Mouse (Mus musculus) hindbrain, embryonic 16.5 days (tissue): ENCODE measurements at regions not wholly inside any gene's neighbourhood (a gene's known extent, or its start where the extent isn't known, plus 50 kb on each side); places are given as distances from the start of the nearest gene placed in this dataset.

Experiments
- ATAC-seq: fragments of 200-750 bp; cut with Nextera tagmentation; 2 replicates; pipeline ENCODE4 v1.8.0; 2017; ENCODE audit warnings: moderate TSS enrichment, moderate library complexity
- H3K27ac ChIP-seq: fragments of 300-500 bp; sonication (generic); 2 replicates; pipeline ENCODE4 v1.5.1; 2014; ENCODE audit warnings: low read depth, mild to moderate bottlenecking, control low read depth, low read length, moderate library complexity
- H3K27me3 ChIP-seq: fragments of 300-500 bp; sonication (generic); replicated peaks from 2 replicates; pipeline ENCODE4 v1.6.1; 2014; ENCODE audit warnings: low read length; ENCODE audit not compliant: control insufficient read depth, insufficient read depth
- H3K36me3 ChIP-seq: fragments of 300-500 bp; sonication (generic); 2 replicates; pipeline ENCODE4 v1.6.1; 2014; ENCODE audit warnings: mild to moderate bottlenecking, low read length, moderate library complexity, mixed read lengths; ENCODE audit not compliant: control insufficient read depth, insufficient read depth
- H3K4me1 ChIP-seq: fragments of 300-500 bp; sonication (generic); 2 replicates; pipeline ENCODE4 v1.6.1; 2014; ENCODE audit warnings: low read depth, low read length; ENCODE audit not compliant: control insufficient read depth, insufficient read depth
- H3K4me2 ChIP-seq: fragments of 300-500 bp; sonication (generic); 2 replicates; pipeline ENCODE4 v1.6.1; 2014; ENCODE audit warnings: mild to moderate bottlenecking, low read length, control low read depth, moderate library complexity
- H3K4me3 ChIP-seq: fragments of 300-500 bp; sonication (generic); 2 replicates; pipeline ENCODE4 v1.5.1; 2014; ENCODE audit warnings: mild to moderate bottlenecking, low read length, control low read depth, moderate library complexity
- H3K9ac ChIP-seq: fragments of 300-500 bp; sonication (generic); 2 replicates; pipeline ENCODE4 v1.6.1; 2014; ENCODE audit warnings: low read depth, mild to moderate bottlenecking, control low read depth, low read length, moderate library complexity
- H3K9me3 ChIP-seq: fragments of 300-500 bp; sonication (generic); 2 replicates; pipeline ENCODE4 v1.6.1; 2014; ENCODE audit warnings: mild to moderate bottlenecking, low read length, moderate library complexity; ENCODE audit not compliant: control insufficient read depth
- WGBS: fragments of 180-500 bp; shearing (Covaris S2); extraction: QIAGEN DNeasy Blood & Tissue Kit; methylation state at CpG from one replicate; pipeline ENCODE4 v1.1.7; 2014; 5-methylcytosine and 5-hydroxymethylcytosine counted together

GRCm38 (mm10) chr13:15802043-15802795 is 209.4 kb upstream of the Inhba start:
- no peak overlapping the region for H3K27ac ChIP-seq
- H3K4me2 ChIP-seq: peak overlapping the region; percentile 26
- WGBS: 37% methylated on average over 16 of the region's 16 CpGs
- peak; percentile 89 for ATAC-seq
- H3K36me3 ChIP-seq: no peaks in the 10 kb centered on the region
- no peaks in the 10 kb centered on the region for H3K9me3 ChIP-seq
- no peak overlapping the region for H3K4me3 ChIP-seq
- no peaks in the 10 kb centered on the region for H3K27me3 ChIP-seq
- no peaks in the 10 kb centered on the region for H3K4me1 ChIP-seq
- no peak overlapping the region for H3K9ac ChIP-seq

DNA sequence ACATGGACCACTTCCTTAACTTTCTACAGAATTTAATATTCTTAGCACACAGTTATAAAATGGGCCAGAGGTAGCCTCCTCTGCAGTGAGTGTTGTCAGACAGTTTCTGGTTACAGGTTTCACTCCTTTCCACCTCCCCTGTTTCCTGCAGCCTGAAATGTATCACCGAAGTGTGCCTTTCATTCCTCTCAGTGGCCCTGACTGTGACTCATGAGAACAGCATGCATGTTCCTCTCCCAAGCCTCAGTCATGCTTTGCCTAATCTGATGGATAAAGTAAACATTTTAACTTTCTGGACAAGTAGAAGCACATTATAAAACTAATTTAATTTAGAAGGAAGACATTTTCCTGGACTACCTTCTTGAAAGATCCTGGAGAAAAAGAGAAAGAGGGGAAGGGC is 207.7 kb upstream of the Inhba start:
- H3K36me3 ChIP-seq: no peaks in the 10 kb centered on the region
- no peaks in the 10 kb centered on the region for H3K9me3 ChIP-seq
- H3K4me2 ChIP-seq: no peak overlapping the region
- no peaks in the 10 kb centered on the region for H3K4me1 ChIP-seq
- ATAC-seq: no peak
- H3K9ac ChIP-seq: no peak overlapping the region
- WGBS: 77% methylated on average over 1 of the region's 1 CpGs
- no peak overlapping the region for H3K4me3 ChIP-seq
- H3K27me3 ChIP-seq: no peaks in the 10 kb centered on the region
- H3K27ac ChIP-seq: no peak overlapping the region

GRCm38 (mm10) chr13:15806925-15807324 is 204.7 kb upstream of the Inhba start:
- no peaks in the 10 kb centered on the region for H3K9me3 ChIP-seq
- WGBS: 96% methylated on average over 4 of the region's 4 CpGs
- no peak overlapping the region for H3K27ac ChIP-seq
- no peak overlapping the region for H3K4me2 ChIP-seq
- no peaks in the 10 kb centered on the region for H3K4me1 ChIP-seq
- H3K9ac ChIP-seq: no peak overlapping the region
- no peak overlapping the region for H3K4me3 ChIP-seq
- no peak for ATAC-seq
- H3K36me3 ChIP-seq: no peaks in the 10 kb centered on the region
- no peaks in the 10 kb centered on the region for H3K27me3 ChIP-seq

DNA sequence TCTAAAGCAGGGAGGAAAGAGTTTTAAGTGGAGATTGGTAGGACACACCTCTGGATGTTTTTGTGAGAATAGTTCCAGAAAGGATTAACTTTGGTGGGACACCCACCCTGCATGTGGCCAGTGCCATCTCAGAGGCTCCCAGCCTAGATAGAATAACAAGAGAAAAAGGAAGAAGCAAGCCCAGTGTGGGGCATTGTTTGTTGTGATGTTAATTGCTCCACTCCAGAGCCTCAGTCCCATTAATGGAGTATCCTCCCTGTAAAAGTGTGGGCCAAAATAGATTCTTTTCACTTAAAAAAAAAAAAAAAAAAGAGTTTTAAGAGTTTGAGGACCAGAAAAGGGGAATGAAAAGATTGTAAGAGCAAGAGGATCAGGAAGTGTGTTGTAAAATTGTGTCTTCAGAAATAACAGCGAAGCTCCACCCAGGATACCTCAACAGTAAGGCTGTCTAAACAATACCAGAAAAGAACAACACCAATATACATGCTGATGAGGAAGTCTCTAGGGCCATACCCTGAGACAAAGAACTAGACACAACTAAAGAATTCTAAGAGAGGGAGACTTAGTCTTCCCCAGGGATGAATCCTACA is 189.3 kb upstream of the Inhba start:
- no peak overlapping the region for H3K9ac ChIP-seq
- H3K9me3 ChIP-seq: no peaks in the 10 kb centered on the region
- H3K27me3 ChIP-seq: no peaks in the 10 kb centered on the region
- H3K4me2 ChIP-seq: no peak overlapping the region
- no peaks in the 10 kb centered on the region for H3K4me1 ChIP-seq
- H3K4me3 ChIP-seq: no peak overlapping the region
- H3K36me3 ChIP-seq: no peaks in the 10 kb centered on the region
- H3K27ac ChIP-seq: no peak overlapping the region
- WGBS: 36% methylated on average over 1 of the region's 1 CpGs
- ATAC-seq: no peak

DNA sequence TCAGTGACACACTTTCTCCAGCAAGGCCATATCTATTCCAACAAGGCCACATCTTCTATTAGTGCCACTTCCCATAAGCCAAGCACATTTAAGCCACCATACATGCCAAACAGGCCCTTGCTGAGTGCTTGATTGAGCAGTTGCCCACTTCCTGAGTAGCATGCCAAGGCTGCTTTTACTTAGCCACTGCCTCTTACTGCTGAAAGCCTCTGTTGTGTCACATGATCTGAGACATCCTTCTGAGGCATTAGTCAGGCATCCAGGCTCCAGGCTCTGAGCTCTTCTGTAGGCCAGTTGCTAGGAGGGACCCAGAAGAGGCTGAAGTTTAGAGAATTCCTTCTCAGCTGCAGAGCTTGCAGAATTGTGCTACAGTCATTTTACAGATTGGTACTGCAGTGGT is 165.8 kb upstream of the Inhba start:
- no peaks in the 10 kb centered on the region for H3K36me3 ChIP-seq
- H3K4me1 ChIP-seq: no peaks in the 10 kb centered on the region
- no peak overlapping the region for H3K4me2 ChIP-seq
- no peaks in the 10 kb centered on the region for H3K27me3 ChIP-seq
- H3K9ac ChIP-seq: no peak overlapping the region
- no peak overlapping the region for H3K27ac ChIP-seq
- peak; percentile 64; the same call in 1 of the 2 replicates for ATAC-seq
- no peaks in the 10 kb centered on the region for H3K9me3 ChIP-seq
- H3K4me3 ChIP-seq: no peak overlapping the region

DNA sequence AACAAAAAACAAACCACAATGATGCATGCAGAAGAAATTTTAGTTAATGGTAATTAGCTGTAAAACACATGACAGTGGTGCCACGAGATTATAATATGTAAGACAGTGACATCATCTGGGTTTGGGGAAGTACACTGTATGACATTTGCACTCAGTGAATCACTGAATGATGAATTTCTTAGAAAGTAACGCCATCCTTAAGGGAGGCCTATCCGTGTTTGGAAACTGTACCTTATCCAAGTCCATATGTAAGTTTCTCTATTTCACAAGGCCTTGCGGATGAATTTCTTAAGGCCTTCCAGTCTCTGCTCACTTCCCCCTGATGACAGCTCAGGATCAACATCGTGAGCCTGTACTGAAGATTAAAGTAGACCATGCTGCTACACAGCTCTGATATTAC is 163.6 kb upstream of the Inhba start:
- Histone ChIP-seq H3K4me1 (no peaks in the 10 kb centered on the region), H3K36me3 (no peaks in the 10 kb centered on the region), H3K9ac (no peak overlapping the region), H3K27ac (no peak overlapping the region), H3K4me2 (no peak overlapping the region), H3K9me3 (no peaks in the 10 kb centered on the region), H3K27me3 (no peaks in the 10 kb centered on the region), H3K4me3 (no peak overlapping the region)
- no peak for ATAC-seq
- 90% methylated on average over 5 of the region's 5 CpGs for WGBS

DNA sequence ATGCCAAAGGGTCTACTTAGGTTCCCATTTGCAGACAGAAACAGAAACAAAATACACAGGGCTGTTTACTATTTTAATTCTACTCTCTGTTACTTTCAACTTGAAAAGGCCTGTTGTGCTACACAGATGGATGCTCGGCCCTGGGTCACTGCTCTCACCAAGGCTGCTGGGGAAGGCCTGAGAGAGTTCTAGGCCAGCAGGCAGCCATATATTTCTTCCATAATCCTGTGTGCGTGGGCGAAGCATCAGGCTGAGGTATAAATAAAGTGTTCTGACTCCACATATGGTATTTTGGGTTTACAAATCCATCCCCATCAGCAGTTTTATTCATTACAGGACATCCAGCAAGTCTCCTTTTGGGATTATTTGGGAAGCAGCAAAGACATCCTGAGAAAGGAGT is 162.5 kb upstream of the Inhba start:
- WGBS: 71% methylated on average over 3 of the region's 3 CpGs

DNA sequence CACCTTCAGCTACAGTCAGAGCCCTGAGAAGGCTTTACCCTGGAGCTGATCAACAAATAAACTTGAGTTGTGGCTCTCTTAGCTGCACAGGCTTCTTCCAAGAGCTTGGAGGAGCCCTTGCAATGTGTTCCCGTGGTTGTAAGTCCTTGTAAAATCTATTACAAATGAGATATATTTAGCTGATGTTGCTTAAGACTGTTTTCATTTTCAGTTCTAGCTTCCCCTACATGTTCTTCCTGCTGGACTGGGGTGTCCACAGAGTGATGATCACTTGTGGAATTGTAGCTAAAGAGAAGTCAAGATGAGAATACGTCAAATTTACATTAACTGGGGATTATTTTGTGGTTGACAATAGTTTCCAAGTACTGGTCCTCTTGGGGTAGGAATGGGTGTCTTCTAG is 161.3 kb upstream of the Inhba start:
- Histone ChIP-seq H3K4me3 (no peak overlapping the region), H3K36me3 (no peaks in the 10 kb centered on the region), H3K27ac (no peak overlapping the region), H3K9me3 (no peaks in the 10 kb centered on the region), H3K4me2 (no peak overlapping the region), H3K27me3 (no peaks in the 10 kb centered on the region), H3K9ac (no peak overlapping the region), H3K4me1 (no peaks in the 10 kb centered on the region)
- WGBS: 84% methylated on average over 2 of the region's 2 CpGs
- ATAC-seq: no peak

More for the DNA sequence above, 162.5 kb upstream of the Inhba start:
- Histone ChIP-seq H3K9me3 (no peaks in the 10 kb centered on the region), H3K27me3 (no peaks in the 10 kb centered on the region), H3K27ac (no peak overlapping the region), H3K4me2 (no peak overlapping the region), H3K4me3 (no peak overlapping the region), H3K36me3 (no peaks in the 10 kb centered on the region), H3K4me1 (no peaks in the 10 kb centered on the region), H3K9ac (no peak overlapping the region)
- ATAC-seq: no peak

DNA sequence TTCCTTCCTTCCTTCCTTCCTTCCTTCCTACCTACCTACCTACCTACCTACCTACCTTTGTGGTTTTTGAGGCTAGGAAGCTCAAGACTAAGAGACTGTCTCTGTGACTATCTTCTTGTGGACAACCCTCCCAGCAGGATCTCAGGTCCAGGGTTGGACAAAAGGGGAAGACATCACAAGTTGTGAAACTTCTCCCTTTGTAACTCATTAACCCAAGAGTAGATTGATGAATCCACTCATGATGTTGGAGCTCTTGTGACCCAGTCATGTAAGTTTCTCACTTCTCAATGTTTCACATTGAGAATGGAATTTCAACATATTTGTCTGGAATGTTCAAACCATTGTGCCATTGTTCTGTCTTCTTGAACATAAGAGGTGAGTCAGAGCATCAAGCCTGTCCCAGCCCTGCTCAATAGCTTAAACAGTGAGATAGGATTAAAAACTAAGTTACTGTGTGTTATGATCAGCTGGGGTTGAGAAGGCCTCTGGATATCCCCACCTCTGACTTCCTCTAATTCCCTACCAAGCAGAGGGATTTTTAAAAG is 158.6 kb upstream of the Inhba start:
- Histone ChIP-seq H3K9ac (no peak overlapping the region), H3K27ac (no peak overlapping the region), H3K27me3 (no peaks in the 10 kb centered on the region), H3K4me2 (no peak overlapping the region), H3K4me1 (no peaks in the 10 kb centered on the region), H3K36me3 (no peaks in the 10 kb centered on the region), H3K9me3 (no peaks in the 10 kb centered on the region), H3K4me3 (no peak overlapping the region)
- no peak for ATAC-seq
